Mouse (Mus musculus) lung, adult 2 months (tissue): ENCODE results near the gene Slc25a33.

ENCODE experiments used
- CTCF ChIP-seq: fragments of 200-500 bp; IDR thresholded peaks from 2 replicates; pipeline ENCODE4 v1.5.1; 2011; ENCODE audit warnings: mild to moderate bottlenecking, low read length, control low read depth; ENCODE audit not compliant: insufficient read depth
- POLR2A ChIP-seq: fragments of 200-500 bp; IDR thresholded peaks from 2 replicates; pipeline ENCODE4 v1.6.1; 2011; ENCODE audit warnings: low read depth, mild to moderate bottlenecking, control low read depth, low read length, borderline replicate concordance; ENCODE audit errors: extremely low read depth

DNA sequence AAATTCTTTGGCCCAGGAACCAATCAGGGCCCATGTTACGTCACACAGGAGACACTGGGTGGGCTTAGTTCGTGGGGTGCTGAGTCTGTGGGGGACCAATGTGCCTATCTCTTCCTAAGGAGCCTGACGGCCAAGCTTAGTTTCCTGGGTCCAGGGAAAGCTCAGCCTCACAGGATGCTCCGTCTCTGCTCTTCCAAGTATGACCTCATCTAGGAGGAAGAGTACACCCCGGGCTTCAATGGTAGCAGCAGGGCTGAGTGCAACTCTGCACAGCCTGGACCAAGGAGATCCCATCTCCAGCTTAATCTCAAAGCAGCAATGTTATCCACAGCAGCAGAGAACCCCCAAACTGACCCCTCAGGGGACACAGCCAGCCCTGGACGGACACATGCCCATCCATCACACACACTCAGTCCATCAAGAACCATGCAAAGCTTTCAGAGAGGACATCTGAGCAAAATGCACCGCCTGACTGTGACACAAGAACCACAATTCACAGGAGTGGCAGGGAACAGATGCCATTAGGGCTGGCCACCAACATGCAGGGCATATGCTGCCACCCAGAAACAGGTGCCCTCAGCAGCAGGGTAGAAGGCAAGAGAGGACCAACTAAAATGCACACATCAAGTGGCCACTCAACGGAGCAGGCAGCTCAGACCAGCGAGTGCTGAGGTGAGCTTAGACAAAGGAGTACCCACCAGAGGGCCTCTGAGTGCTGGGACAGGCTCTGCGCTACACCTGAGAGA, 39.2 kb downstream of the Slc25a33 start:
- TF ChIP-seq CTCF (no peak), POLR2A (no peak)
